Mouse (Mus musculus) heart, embryonic 15.5 days (tissue): ENCODE results near the gene Pik3cb. TPM values are rescaled to one million over a fixed set of nuclear protein-coding genes. Genes with fewer than 3 reads are reported as not detected.

Experiments
- ATAC-seq: fragments of 200-750 bp; cut with Nextera tagmentation; replicated peaks from 2 replicates; pipeline ENCODE4 v1.8.0; 2017; ENCODE audit warnings: low read depth, moderate TSS enrichment; ENCODE audit not compliant: insufficient number of reproducible peaks, insufficient read depth, low FRiP score
- H3K27ac ChIP-seq: fragments of 300-500 bp; sonication (generic); 2 replicates; pipeline ENCODE4 v1.5.1; 2015; ENCODE audit warnings: mild to moderate bottlenecking, inconsistent platforms
- H3K27me3 ChIP-seq: fragments of 300-500 bp; sonication (generic); 2 replicates; pipeline ENCODE4 v1.6.1; 2015; ENCODE audit warnings: inconsistent platforms
- H3K36me3 ChIP-seq: fragments of 300-500 bp; sonication (generic); 2 replicates; pipeline ENCODE4 v1.6.1; 2015; ENCODE audit warnings: mild to moderate bottlenecking, inconsistent platforms
- H3K4me1 ChIP-seq: fragments of 300-500 bp; sonication (generic); replicated peaks from 2 replicates; pipeline ENCODE4 v1.6.1; 2015; ENCODE audit warnings: inconsistent platforms
- H3K4me2 ChIP-seq: fragments of 300-500 bp; sonication (generic); 2 replicates; pipeline ENCODE4 v1.6.1; 2015; ENCODE audit warnings: inconsistent platforms, mild to moderate bottlenecking, moderate library complexity
- H3K4me3 ChIP-seq: fragments of 300-500 bp; sonication (generic); 2 replicates; pipeline ENCODE4 v1.5.1; 2015; ENCODE audit warnings: mild to moderate bottlenecking, inconsistent platforms
- H3K9ac ChIP-seq: fragments of 300-500 bp; sonication (generic); 2 replicates; pipeline ENCODE4 v1.6.1; 2015; ENCODE audit warnings: mild to moderate bottlenecking, inconsistent platforms
- H3K9me3 ChIP-seq: fragments of 300-500 bp; sonication (generic); replicated peaks from 2 replicates; pipeline ENCODE4 v1.6.1; 2016; ENCODE audit warnings: inconsistent platforms
- WGBS: fragments of 180-500 bp; shearing (Covaris S2); methylation state at CpG from one replicate; pipeline ENCODE4 v1.1.7; 2015; ENCODE audit warnings: mixed read lengths; 5-methylcytosine and 5-hydroxymethylcytosine counted together
- polyA plus RNA-seq: library from polyadenylated mRNA; unstranded; fragments of >200 nt; fragmentation: Nextera tagmentation; extraction: Ambion mirVana; gene quantifications from 2 replicates; pipeline ENCODE4 v1.2.1, GENCODE M21; 2015

Gene Pik3cb
- polyA plus RNA-seq, 1 experiment from 2014 or later: 1.4 TPM

DNA sequence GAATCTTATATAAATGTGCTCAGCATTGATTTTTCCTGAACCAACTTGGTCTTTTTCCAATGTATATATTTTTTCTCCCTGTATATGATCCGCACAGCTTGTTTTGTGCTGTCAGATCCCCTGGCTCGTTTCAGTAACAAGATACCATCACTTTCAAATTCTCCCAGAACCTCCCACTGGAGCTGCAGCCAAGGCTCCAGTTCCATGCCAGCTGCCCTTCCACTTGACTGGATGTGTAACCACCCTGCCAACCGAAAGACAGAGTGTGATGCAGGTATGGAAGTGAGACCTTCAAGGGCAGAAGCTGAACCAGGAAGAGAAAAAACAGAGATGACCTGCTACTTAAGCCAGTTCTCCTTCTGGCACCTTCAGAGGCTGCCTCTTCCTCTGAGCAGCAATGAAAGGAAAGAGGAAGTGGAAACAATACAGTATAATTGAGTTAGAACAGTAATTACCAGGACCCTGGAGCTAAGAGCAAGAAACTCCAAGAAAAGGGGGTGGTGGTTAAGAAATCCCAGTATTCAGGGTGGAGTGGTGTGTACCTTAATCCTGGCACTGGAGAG is 24.3 kb upstream of the Pik3cb start:
- Histone ChIP-seq H3K27ac (no peak overlapping the region), H3K27me3 (no peaks in the 10 kb centered on the region), H3K9ac (no peak overlapping the region), H3K36me3 (no peaks in the 10 kb centered on the region), H3K4me2 (no peak overlapping the region), H3K9me3 (no peaks in the 10 kb centered on the region), H3K4me3 (no peak overlapping the region), H3K4me1 (peaks cover 3% of the 10 kb centered on the region; the same call in 1 of the 2 replicates)
- no peak for ATAC-seq
- 49% methylated on average over 3 of the region's 3 CpGs for WGBS

DNA sequence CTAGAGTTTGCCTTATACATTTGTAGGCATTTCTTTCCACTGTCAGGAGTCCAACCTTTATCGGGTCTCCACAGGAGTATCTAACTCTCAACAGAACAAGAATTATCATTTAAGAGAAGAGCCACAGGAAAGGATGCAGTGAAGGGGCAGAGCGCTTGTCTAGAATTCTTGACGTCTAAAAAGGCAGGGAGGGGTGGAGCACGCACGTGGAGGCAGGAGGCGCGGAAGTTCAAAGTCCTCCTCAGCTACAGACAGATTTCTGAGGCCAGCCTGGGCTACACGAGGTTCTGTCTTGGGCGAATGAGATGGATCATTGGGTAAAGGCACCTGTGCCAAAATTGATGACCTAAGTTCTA is 23.7 kb upstream of the Pik3cb start:
- no peak overlapping the region for H3K9ac ChIP-seq
- H3K4me1 ChIP-seq: peaks cover 3% of the 10 kb centered on the region; the same call in 1 of the 2 replicates
- no peaks in the 10 kb centered on the region for H3K36me3 ChIP-seq
- H3K4me2 ChIP-seq: no peak overlapping the region
- H3K27ac ChIP-seq: no peak overlapping the region
- no peak for ATAC-seq
- no peak overlapping the region for H3K4me3 ChIP-seq
- WGBS: 62% methylated on average over 9 of the region's 9 CpGs
- no peaks in the 10 kb centered on the region for H3K9me3 ChIP-seq
- H3K27me3 ChIP-seq: no peaks in the 10 kb centered on the region

- H3K27ac ChIP-seq: no peak overlapping the region
- no peaks in the 10 kb centered on the region for H3K27me3 ChIP-seq
- H3K9me3 ChIP-seq: no peaks in the 10 kb centered on the region
- H3K36me3 ChIP-seq: no peaks in the 10 kb centered on the region
- H3K4me1 ChIP-seq: peaks cover 5% of the 10 kb centered on the region
- H3K9ac ChIP-seq: no peak overlapping the region
- ATAC-seq: no peak
- H3K4me2 ChIP-seq: no peak overlapping the region
- no peak overlapping the region for H3K4me3 ChIP-seq
- WGBS: 31% methylated on average over 15 of the region's 15 CpGs
Observed at GRCm38 (mm10) chr9:99163420-99164147, 23.2 kb upstream of the Pik3cb start.

- Histone ChIP-seq H3K27me3 (no peaks in the 10 kb centered on the region), H3K9me3 (no peaks in the 10 kb centered on the region), H3K27ac (no peak overlapping the region), H3K36me3 (no peaks in the 10 kb centered on the region), H3K9ac (no peak overlapping the region), H3K4me3 (no peak overlapping the region), H3K4me2 (no peak overlapping the region), H3K4me1 (peaks cover 12% of the 10 kb centered on the region)
- ATAC-seq: no peak
- WGBS: 71% methylated on average over 2 of the region's 2 CpGs
Observed at GRCm38 (mm10) chr9:99162839-99163238, 22.4 kb upstream of the Pik3cb start.

DNA sequence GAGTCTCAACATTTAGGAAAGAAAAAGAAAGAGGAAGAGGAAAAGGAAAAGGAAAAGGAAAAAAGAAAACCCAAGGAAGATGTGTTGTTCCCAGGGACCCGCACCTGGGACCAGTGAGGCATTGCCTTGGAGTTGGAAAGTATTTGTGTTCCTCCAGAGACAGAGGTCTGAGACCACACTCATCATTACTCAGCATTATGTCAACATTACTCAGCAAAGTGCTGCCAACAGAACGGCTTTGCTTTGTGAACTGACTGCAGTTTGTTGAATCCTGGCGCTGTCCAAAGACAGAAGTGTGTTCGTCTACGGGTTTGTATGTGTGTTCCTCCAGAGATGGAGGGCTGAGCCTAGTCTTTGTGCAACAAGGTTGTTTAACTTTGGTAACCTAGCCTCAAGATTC is 20.4 kb upstream of the Pik3cb start:
- no peak overlapping the region for H3K27ac ChIP-seq
- no peak overlapping the region for H3K4me3 ChIP-seq
- H3K9me3 ChIP-seq: no peaks in the 10 kb centered on the region
- WGBS: 86% methylated on average over 5 of the region's 5 CpGs
- peaks cover 13% of the 10 kb centered on the region for H3K4me1 ChIP-seq
- H3K36me3 ChIP-seq: no peaks in the 10 kb centered on the region
- no peaks in the 10 kb centered on the region for H3K27me3 ChIP-seq
- no peak overlapping the region for H3K9ac ChIP-seq
- ATAC-seq: no peak
- no peak overlapping the region for H3K4me2 ChIP-seq

DNA sequence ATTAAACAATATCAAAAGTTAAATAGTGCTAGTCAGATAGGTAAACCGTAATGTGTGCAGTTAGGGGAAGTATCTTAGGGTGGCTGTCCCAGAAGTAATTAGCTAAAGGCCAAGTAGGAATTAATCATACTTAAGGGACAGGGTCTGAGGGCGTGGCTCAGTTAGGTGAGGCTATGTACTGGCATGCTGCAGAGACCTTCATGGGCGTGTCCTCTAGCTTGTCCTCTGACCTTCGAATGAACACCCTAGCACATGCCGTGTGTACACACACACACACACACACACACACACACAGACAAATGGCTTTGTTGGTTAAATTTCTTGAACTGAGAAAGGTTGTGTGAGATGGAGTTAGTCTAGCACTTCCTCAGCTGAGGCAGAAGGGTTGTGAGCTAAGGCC is 19.5 kb upstream of the Pik3cb start:
- Histone ChIP-seq H3K4me1 (peaks cover 13% of the 10 kb centered on the region), H3K4me2 (no peak overlapping the region), H3K36me3 (no peaks in the 10 kb centered on the region), H3K9me3 (no peaks in the 10 kb centered on the region), H3K27me3 (no peaks in the 10 kb centered on the region), H3K27ac (no peak overlapping the region), H3K9ac (no peak overlapping the region), H3K4me3 (no peak overlapping the region)
- 88% methylated on average over 5 of the region's 5 CpGs for WGBS
- no peak for ATAC-seq

GRCm38 (mm10) chr9:99158708-99159107 is 18.3 kb upstream of the Pik3cb start:
- peaks cover 11% of the 10 kb centered on the region for H3K4me1 ChIP-seq
- no peak overlapping the region for H3K9ac ChIP-seq
- H3K27ac ChIP-seq: peak overlapping the region; percentile 20; the same call in 1 of the 2 replicates
- no peak overlapping the region for H3K4me3 ChIP-seq
- no peaks in the 10 kb centered on the region for H3K27me3 ChIP-seq
- H3K36me3 ChIP-seq: no peaks in the 10 kb centered on the region
- H3K9me3 ChIP-seq: no peaks in the 10 kb centered on the region
- no peak for ATAC-seq
- WGBS: 73% methylated on average over 6 of the region's 6 CpGs
- 0 out of 2 replicates have a peak overlapping the region, but pooled peaks have one; percentile 11 for H3K4me2 ChIP-seq

GRCm38 (mm10) chr9:99158203-99158632 is 17.8 kb upstream of the Pik3cb start:
- 15% methylated on average over 7 of the region's 7 CpGs for WGBS
- no peaks in the 10 kb centered on the region for H3K36me3 ChIP-seq
- no peaks in the 10 kb centered on the region for H3K27me3 ChIP-seq
- peak overlapping the region; percentile 11; the same call in 1 of the 2 replicates for H3K4me2 ChIP-seq
- no peak overlapping the region for H3K9ac ChIP-seq
- peak; percentile 47; the same call in 1 of the 2 replicates for ATAC-seq
- peak overlapping the region; percentile 20; the same call in 1 of the 2 replicates for H3K27ac ChIP-seq
- no peak overlapping the region for H3K4me3 ChIP-seq
- H3K9me3 ChIP-seq: no peaks in the 10 kb centered on the region
- peaks cover 10% of the 10 kb centered on the region for H3K4me1 ChIP-seq

GRCm38 (mm10) chr9:99153655-99154054 is 13.2 kb upstream of the Pik3cb start:
- no peak overlapping the region for H3K4me2 ChIP-seq
- H3K9me3 ChIP-seq: no peaks in the 10 kb centered on the region
- peaks cover 9% of the 10 kb centered on the region for H3K4me1 ChIP-seq
- H3K27ac ChIP-seq: 0 out of 2 replicates have a peak overlapping the region, but pooled peaks have one; percentile 17
- no peaks in the 10 kb centered on the region for H3K27me3 ChIP-seq
- no peak overlapping the region for H3K4me3 ChIP-seq
- no peak overlapping the region for H3K9ac ChIP-seq
- ATAC-seq: no peak
- WGBS: 33% methylated on average over 3 of the region's 3 CpGs
- H3K36me3 ChIP-seq: no peaks in the 10 kb centered on the region

- Histone ChIP-seq H3K9me3 (no peaks in the 10 kb centered on the region), H3K9ac (no peak overlapping the region), H3K36me3 (no peaks in the 10 kb centered on the region), H3K4me3 (no peak overlapping the region), H3K27me3 (no peaks in the 10 kb centered on the region), H3K27ac (peak overlapping the region; percentile 17; the same call in 1 of the 2 replicates), H3K4me2 (no peak overlapping the region), H3K4me1 (peaks cover 2% of the 10 kb centered on the region)
- ATAC-seq: no peak
- 55% methylated on average over 9 of the region's 9 CpGs for WGBS
Observed at GRCm38 (mm10) chr9:99152699-99153490, 12.5 kb upstream of the Pik3cb start.
